Mouse (Mus musculus) forebrain, postnatal 0 days (tissue): ENCODE results near the gene Fbxo21. TPM values are rescaled to one million over a fixed set of nuclear protein-coding genes. Genes with fewer than 3 reads are reported as not detected.

Experiments used
- ATAC-seq: fragments of 200-750 bp; cut with Nextera tagmentation; 2 replicates; pipeline ENCODE4 v1.8.0; 2017; ENCODE audit warnings: mild to moderate bottlenecking, moderate library complexity
- DNase-seq: peaks from one replicate; pipeline ENCODE4 v3.0.0-alpha.2; 2015
- H3K27ac ChIP-seq: fragments of 300-500 bp; sonication (generic); 2 replicates; pipeline ENCODE4 v1.5.1; 2014; ENCODE audit warnings: low read depth, mild to moderate bottlenecking, antibody characterized with exemption, low read length, moderate library complexity, mixed read lengths
- H3K27me3 ChIP-seq: fragments of 300-500 bp; sonication (generic); 2 replicates; pipeline ENCODE4 v1.6.1; 2014; ENCODE audit warnings: mild to moderate bottlenecking, low read length, mixed read lengths; ENCODE audit not compliant: insufficient read depth
- H3K36me3 ChIP-seq: fragments of 300-500 bp; sonication (generic); 2 replicates; pipeline ENCODE4 v1.6.1; 2014; ENCODE audit warnings: mild to moderate bottlenecking, moderate library complexity; ENCODE audit not compliant: insufficient read depth
- H3K4me1 ChIP-seq: fragments of 300-500 bp; sonication (generic); 2 replicates; pipeline ENCODE4 v1.6.1; 2014; ENCODE audit warnings: antibody characterized with exemption; ENCODE audit not compliant: insufficient read depth
- H3K4me2 ChIP-seq: fragments of 300-500 bp; sonication (generic); 2 replicates; pipeline ENCODE4 v1.6.1; 2014; ENCODE audit warnings: low read depth, mild to moderate bottlenecking, moderate library complexity
- H3K4me3 ChIP-seq: fragments of 300-500 bp; sonication (generic); 2 replicates; pipeline ENCODE4 v1.5.1; 2014; ENCODE audit warnings: low read depth, low read length, mixed read lengths
- H3K9ac ChIP-seq: fragments of 300-500 bp; sonication (generic); 2 replicates; pipeline ENCODE4 v1.6.1; 2014; ENCODE audit warnings: mild to moderate bottlenecking
- H3K9me3 ChIP-seq: fragments of 300-500 bp; sonication (generic); 2 replicates; pipeline ENCODE4 v1.6.1; 2016; ENCODE audit warnings: low read length
- CTCF ChIP-seq: sonication (generic); IDR thresholded peaks from 2 replicates; pipeline ENCODE4 v1.5.1; 2016; ENCODE audit warnings: antibody characterized with exemption, control low read depth, low read depth
- WGBS: fragments of 180-500 bp; shearing (Covaris S2); extraction: QIAGEN DNeasy Blood & Tissue Kit; methylation state at CpG from one replicate; pipeline ENCODE4 v1.1.7; 2014; 5-methylcytosine and 5-hydroxymethylcytosine counted together
- polyA plus RNA-seq: library from polyadenylated mRNA; unstranded; fragments of >200 nt; fragmentation: Nextera tagmentation; extraction: Ambion mirVana; gene quantifications from 2 replicates; pipeline ENCODE4 v1.2.1, GENCODE M21; 2015
- total RNA-seq: library from RNA; depleted of rRNA; stranded (reverse); fragments of >200 nt; gene quantifications from 2 replicates; pipeline ENCODE4 v1.2.3, GENCODE M21; 2014; rRNA removed

Fbxo21 gene
- total RNA-seq: 176 and 197 TPM in 2 replicates
- 150 and 161 TPM in 2 replicates for polyA plus RNA-seq

- H3K4me1 ChIP-seq: 0 out of 2 replicates have a peak, but pooled peaks cover 7% of the 10 kb centered on the region
- 2% methylated on average over 82 of the region's 88 CpGs for WGBS
- no peaks in the 10 kb centered on the region for H3K27me3 ChIP-seq
- H3K27ac ChIP-seq: peak within 1 kb of the TSS; percentile 92
- H3K4me2 ChIP-seq: peak within 1 kb of the TSS; percentile 67
- DNase-seq (peak; percentile 95), ATAC-seq (peak; percentile 93)
- H3K4me3 ChIP-seq: peak within 1 kb of the TSS; percentile 100
- peak; percentile 29 for TF ChIP-seq CTCF
- no peaks in the 10 kb centered on the region for H3K9me3 ChIP-seq
- peak within 1 kb of the TSS; percentile 99 for H3K9ac ChIP-seq
- peaks cover 21% of the 10 kb centered on the region for H3K36me3 ChIP-seq
Measured at GRCm38 (mm10) chr5:117976657-117977500, at the start of gene Fbxo21. Gene Fbxo21 (plus strand): TSS chr5:117976730.

- DNase-seq: no peak
- Histone ChIP-seq H3K4me3 (no peak overlapping the region), H3K27me3 (no peaks in the 10 kb centered on the region), H3K4me1 (no peaks in the 10 kb centered on the region), H3K9ac (no peak overlapping the region), H3K27ac (no peak overlapping the region), H3K9me3 (no peaks in the 10 kb centered on the region), H3K4me2 (no peak overlapping the region), H3K36me3 (no peaks in the 10 kb centered on the region)
- ATAC-seq: no peak
- 90% methylated on average over 2 of the region's 2 CpGs for WGBS
- TF ChIP-seq CTCF: peak; percentile 19; the same call in 1 of the 2 replicates
Measured at GRCm38 (mm10) chr5:117928553-117928952, 48.0 kb upstream of the Fbxo21 start.

GRCm38 (mm10) chr5:117932222-117932621 lies 44.3 kb upstream of the Fbxo21 start:
- WGBS: 45% methylated on average over 2 of the region's 2 CpGs
- no peak overlapping the region for H3K4me3 ChIP-seq
- H3K4me1 ChIP-seq: no peaks in the 10 kb centered on the region
- no peak for TF ChIP-seq CTCF
- ATAC-seq (peak; percentile 59; the same call in 1 of the 2 replicates), DNase-seq (peak; percentile 37)
- no peaks in the 10 kb centered on the region for H3K9me3 ChIP-seq
- H3K9ac ChIP-seq: no peak overlapping the region
- no peaks in the 10 kb centered on the region for H3K36me3 ChIP-seq
- H3K4me2 ChIP-seq: no peak overlapping the region
- no peaks in the 10 kb centered on the region for H3K27me3 ChIP-seq
- H3K27ac ChIP-seq: no peak overlapping the region

- Histone ChIP-seq H3K9ac (no peak overlapping the region), H3K4me3 (no peak overlapping the region), H3K4me1 (no peaks in the 10 kb centered on the region), H3K27me3 (no peaks in the 10 kb centered on the region), H3K36me3 (no peaks in the 10 kb centered on the region), H3K9me3 (no peaks in the 10 kb centered on the region), H3K27ac (no peak overlapping the region), H3K4me2 (no peak overlapping the region)
- DNase-seq: peak; percentile 93
- 0% methylated on average over 7 of the region's 9 CpGs for WGBS
- peak; percentile 87 for TF ChIP-seq CTCF
- peak; percentile 85 for ATAC-seq
Measured at GRCm38 (mm10) chr5:117932862-117933261, 43.7 kb upstream of the Fbxo21 start.

GRCm38 (mm10) chr5:117936346-117936745 lies 40.2 kb upstream of the Fbxo21 start:
- Histone ChIP-seq H3K27me3 (no peaks in the 10 kb centered on the region), H3K4me3 (no peak overlapping the region), H3K9ac (no peak overlapping the region), H3K4me1 (no peaks in the 10 kb centered on the region; the same call in 1 of the 2 replicates), H3K9me3 (no peaks in the 10 kb centered on the region), H3K27ac (no peak overlapping the region), H3K36me3 (no peaks in the 10 kb centered on the region), H3K4me2 (no peak overlapping the region)
- TF ChIP-seq CTCF: no peak
- 69% methylated on average over 16 of the region's 16 CpGs for WGBS
- no peak for ATAC-seq
- no peak for DNase-seq

GRCm38 (mm10) chr5:117937186-117937585 lies 39.3 kb upstream of the Fbxo21 start:
- ATAC-seq (no peak), DNase-seq (no peak)
- no peak for TF ChIP-seq CTCF
- no peaks in the 10 kb centered on the region for H3K27me3 ChIP-seq
- no peak overlapping the region for H3K9ac ChIP-seq
- no peak overlapping the region for H3K4me2 ChIP-seq
- no peak overlapping the region for H3K4me3 ChIP-seq
- no peaks in the 10 kb centered on the region for H3K9me3 ChIP-seq
- no peaks in the 10 kb centered on the region for H3K36me3 ChIP-seq
- H3K27ac ChIP-seq: no peak overlapping the region
- H3K4me1 ChIP-seq: no peaks in the 10 kb centered on the region; the same call in 1 of the 2 replicates
- WGBS: 73% methylated on average over 3 of the region's 3 CpGs

- no peaks in the 10 kb centered on the region for H3K9me3 ChIP-seq
- ATAC-seq (0 out of 2 replicates have a peak, but pooled peaks have one; percentile 8), DNase-seq (peak; percentile 74)
- no peaks in the 10 kb centered on the region for H3K36me3 ChIP-seq
- H3K9ac ChIP-seq: no peak overlapping the region
- WGBS: 17% methylated on average over 14 of the region's 14 CpGs
- no peaks in the 10 kb centered on the region for H3K27me3 ChIP-seq
- TF ChIP-seq CTCF: peak; percentile 76
- H3K4me1 ChIP-seq: no peaks in the 10 kb centered on the region; the same call in 1 of the 2 replicates
- H3K4me2 ChIP-seq: peak overlapping the region; percentile 26; the same call in 1 of the 2 replicates
- no peak overlapping the region for H3K27ac ChIP-seq
- no peak overlapping the region for H3K4me3 ChIP-seq
Measured at GRCm38 (mm10) chr5:117938182-117938581, 38.3 kb upstream of the Fbxo21 start.
